Mouse (Mus musculus) kidney, postnatal 25 days (tissue): ENCODE measurements at regions not wholly inside any gene's neighbourhood (a gene's known extent, or its start where the extent isn't known, plus 50 kb on each side); places are given as distances from the start of the nearest gene placed in this dataset.

ENCODE experiments used
- DNase-seq, 2 experiments: peaks; one replicate each; pipeline ENCODE4 v3.0.0; 2021; ENCODE audit warnings: mixed read lengths in 2 of 2

DNA sequence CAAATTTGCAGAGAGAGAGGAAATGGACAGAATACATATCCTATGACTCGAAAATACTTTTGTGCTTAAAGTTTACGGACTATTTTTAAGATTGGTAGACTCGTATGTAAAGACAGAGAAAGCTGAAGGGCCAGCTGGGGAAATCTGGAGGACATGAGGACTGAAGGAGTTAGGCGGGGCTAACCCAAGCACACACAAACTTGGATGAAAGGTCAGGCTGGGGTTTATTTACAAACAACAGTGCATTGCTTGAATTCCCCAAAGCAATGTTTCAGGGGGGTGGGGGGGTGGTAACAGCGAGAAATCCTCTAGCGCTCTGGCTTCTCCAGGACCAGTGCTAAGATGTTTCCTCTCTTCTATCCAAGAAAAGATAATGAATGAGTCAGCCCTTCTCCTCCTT, 68.3 kb downstream of the Ptger2 start:
- no peak for DNase-seq

DNA sequence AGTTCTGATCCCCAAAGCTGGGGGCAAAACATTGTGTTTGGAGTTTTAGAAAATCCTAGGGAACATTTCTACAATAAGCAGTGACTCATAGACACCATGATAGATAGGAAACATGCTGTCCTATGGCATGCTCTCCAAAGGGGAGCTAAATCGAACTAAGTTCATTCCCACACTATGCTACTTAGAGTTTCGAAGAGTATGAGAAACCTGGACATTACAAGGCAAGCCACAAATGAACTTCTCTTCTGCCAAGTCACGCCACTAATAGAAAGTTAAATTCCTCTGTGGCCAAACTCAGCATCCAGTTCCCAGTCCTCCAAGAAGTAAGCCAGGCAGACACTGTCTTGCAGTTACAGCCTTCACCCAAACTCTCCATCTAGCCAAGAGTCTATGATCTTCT, 73.7 kb downstream of the Ptger2 start:
- no peak for DNase-seq

DNA sequence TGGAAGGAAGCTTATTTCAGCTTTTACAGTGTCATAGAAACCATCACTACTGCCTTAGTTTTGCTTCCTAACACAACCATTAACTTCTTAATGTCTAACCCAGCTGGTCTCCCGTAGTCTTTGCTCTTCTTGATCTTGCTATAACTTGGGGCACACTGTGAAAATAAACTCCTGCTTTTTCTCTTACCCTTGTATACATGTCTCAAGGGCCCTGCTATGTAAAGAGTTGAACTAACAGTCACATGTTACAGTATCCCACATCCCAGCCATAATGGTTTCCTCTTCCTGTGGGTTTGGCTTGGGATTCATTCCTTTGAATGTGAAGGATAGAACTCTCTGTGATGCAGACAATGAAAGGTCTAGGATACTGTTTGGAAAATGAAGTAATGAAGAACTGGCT, 76.5 kb downstream of the Ptger2 start:
- no peak for DNase-seq

- no peak for DNase-seq
These were observed 81.7 kb downstream of the Ptger2 start for GRCm38 (mm10) chr14:45069598-45070212.

GRCm38 (mm10) chr14:45074902-45075488, 87.0 kb downstream of the Ptger2 start:
- DNase-seq: peak in 1 of 2 experiments; percentile 10

- DNase-seq: no peak
These were observed 89.2 kb downstream of the Ptger2 start for GRCm38 (mm10) chr14:45077216-45077615.

DNA sequence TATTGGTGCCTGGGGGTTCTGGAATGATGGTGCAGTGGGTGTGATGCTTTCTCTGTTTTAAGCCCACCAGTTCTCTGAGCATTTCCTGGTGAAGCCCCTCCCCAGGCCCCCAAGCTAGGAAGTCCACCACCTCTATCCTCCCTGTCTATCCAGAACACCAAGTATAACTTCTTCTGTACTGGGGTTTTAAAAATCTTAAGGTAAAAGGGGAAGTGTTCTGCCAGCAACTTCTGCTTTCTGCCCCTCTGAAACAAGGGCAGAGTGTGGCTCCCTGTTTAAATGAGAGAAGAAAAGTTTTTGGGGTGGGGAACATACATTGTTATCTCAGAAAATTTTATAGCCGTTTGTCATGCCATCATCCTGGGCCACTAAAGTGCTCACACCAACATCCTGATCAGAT, 91.8 kb downstream of the Ptger2 start:
- DNase-seq: no peak

- DNase-seq: no peak
These were observed 92.2 kb downstream of the Ptger2 start for GRCm38 (mm10) chr14:45080231-45080630.

GRCm38 (mm10) chr14:45083058-45083457, 95.1 kb downstream of the Ptger2 start:
- no peak for DNase-seq
